Mouse (Mus musculus): ENCODE data around the gene Tbl1x. TPM values are rescaled to one million over a fixed set of nuclear protein-coding genes. Genes with fewer than 3 reads are reported as not detected.

Tbl1x gene
- polyA plus RNA-seq, 1 experiment from 2014 or later, result 81.1 TPM

DNA sequence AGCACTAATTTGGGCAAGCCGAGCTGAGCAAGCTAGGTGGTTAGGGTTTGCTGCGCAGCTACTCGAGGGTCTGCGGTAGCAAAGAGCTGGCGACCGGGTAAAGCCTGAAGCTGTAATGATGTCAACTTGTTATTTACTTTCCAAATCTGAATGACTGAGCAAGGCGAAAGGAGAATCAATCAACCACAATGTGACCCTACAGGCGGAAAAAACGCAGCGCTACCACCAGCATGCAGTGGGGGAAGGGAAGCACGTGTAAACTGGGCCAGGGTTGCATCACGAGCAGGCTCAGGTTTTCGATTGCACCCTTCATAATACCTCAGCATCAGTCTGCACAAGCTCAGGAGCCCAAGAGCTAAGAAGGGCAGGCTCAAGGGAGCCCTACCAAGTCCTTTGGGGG is 1.7 kb upstream of the Tbl1x start:
- DNase-seq (ENCODE audit: low spot score), result peak; percentile 83
- no peak overlapping the region for H3K4me3 ChIP-seq (ENCODE audit: low read depth, low read length)
- peak overlapping the region; percentile 49 for H3K4me2 ChIP-seq (ENCODE audit: low read depth)
- H3K4me1 ChIP-seq (ENCODE audit: control insufficient read depth, insufficient read depth, low read length), result peaks cover 4% of the 10 kb centered on the region; the same call in 1 of the 2 replicates
- H3K27ac ChIP-seq (ENCODE audit: low read depth, low read length), result peak overlapping the region; percentile 88; the same call in 1 of the 2 replicates
- peak; percentile 73 for ATAC-seq (ENCODE audit: insufficient read depth, low FRiP score, low TSS enrichment)
- WGBS, result 16% methylated on average over 13 of the region's 13 CpGs
- no peaks in the 10 kb centered on the region for H3K27me3 ChIP-seq (ENCODE audit: control insufficient read depth, insufficient read depth, low read length)
- H3K36me3 ChIP-seq (ENCODE audit: control insufficient read depth, insufficient read depth, low read length), result no peaks in the 10 kb centered on the region
- no peaks in the 10 kb centered on the region for H3K9me3 ChIP-seq (ENCODE audit: control insufficient read depth, low read length)
- no peak overlapping the region for H3K9ac ChIP-seq (ENCODE audit: low read length)

DNA sequence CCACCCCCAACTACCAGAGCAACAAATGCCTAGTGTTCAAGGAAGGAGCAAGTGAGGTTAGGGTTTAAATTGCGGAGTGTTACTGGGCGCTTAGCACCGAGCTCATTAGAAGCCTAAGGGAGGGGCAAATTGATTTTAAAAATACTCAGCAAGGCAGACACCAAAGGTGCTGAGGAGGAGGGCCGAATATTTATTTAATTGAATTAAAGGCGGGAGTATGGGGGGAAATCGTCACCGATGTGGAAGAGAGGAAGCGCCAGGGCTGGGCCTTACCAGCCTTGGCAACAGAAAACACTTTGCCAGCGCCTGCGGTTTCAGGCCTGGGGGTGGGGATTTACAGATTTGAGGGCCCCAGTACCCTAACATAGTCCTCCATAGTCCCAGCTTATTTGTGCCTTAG is 1.0 kb upstream of the Tbl1x start:
- Histone ChIP-seq H3K27ac (ENCODE audit: low read depth, low read length) (peak overlapping the region; percentile 88), H3K4me1 (ENCODE audit: control insufficient read depth, insufficient read depth, low read length) (peaks cover 4% of the 10 kb centered on the region; the same call in 1 of the 2 replicates), H3K9me3 (ENCODE audit: control insufficient read depth, low read length) (no peaks in the 10 kb centered on the region), H3K27me3 (ENCODE audit: control insufficient read depth, insufficient read depth, low read length) (no peaks in the 10 kb centered on the region), H3K36me3 (ENCODE audit: control insufficient read depth, insufficient read depth, low read length) (no peaks in the 10 kb centered on the region), H3K4me3 (ENCODE audit: low read depth, low read length) (peak overlapping the region; percentile 64), H3K9ac (ENCODE audit: low read length) (no peak overlapping the region; the same call in 1 of the 2 replicates), H3K4me2 (ENCODE audit: low read depth) (peak overlapping the region; percentile 49)
- ATAC-seq (ENCODE audit: insufficient read depth, low FRiP score, low TSS enrichment) (peak; percentile 21; the same call in 1 of the 2 replicates), DNase-seq (ENCODE audit: low spot score) (peak; percentile 44)
- WGBS, result 23% methylated on average over 10 of the region's 10 CpGs

DNA sequence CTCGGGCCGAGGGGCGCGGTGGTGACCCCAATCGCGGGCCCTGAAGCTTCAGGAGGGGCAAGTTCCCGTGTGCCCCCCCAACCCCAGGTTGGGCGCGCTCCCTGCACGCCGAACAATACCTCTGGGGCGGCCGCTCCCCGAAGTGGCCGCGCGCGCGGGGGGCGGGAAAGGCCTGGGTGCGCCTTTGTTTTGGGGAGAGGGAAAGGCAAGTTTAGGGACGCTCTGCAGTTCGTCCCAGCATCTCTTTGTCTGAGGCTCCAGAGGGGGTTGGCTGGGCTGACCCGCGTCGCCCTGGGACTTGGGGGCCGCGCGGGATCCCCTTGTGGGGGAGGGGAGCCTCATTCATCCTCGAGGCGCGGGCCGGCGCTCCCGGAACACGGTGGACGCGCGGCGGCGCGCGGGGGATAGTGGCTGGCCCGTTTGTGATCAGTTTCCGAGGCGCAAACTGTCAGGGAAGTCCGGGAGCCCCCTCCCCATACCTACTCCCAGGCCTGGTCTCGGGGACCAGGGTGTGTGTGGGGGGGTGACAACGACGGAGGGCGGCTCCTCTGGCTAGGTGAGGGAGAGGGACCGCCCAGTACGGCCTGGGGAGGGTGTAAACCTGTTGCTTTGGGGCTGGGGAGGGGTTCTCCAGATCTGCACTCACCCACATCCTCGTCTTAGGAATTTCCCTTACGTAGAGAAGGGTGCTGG is 634 bp downstream of the Tbl1x start:
- Histone ChIP-seq H3K27ac (ENCODE audit: low read depth, low read length) (peak overlapping the region; percentile 88), H3K4me1 (ENCODE audit: control insufficient read depth, insufficient read depth, low read length) (peaks cover 4% of the 10 kb centered on the region; the same call in 1 of the 2 replicates), H3K27me3 (ENCODE audit: control insufficient read depth, insufficient read depth, low read length) (no peaks in the 10 kb centered on the region), H3K4me2 (ENCODE audit: low read depth) (peak overlapping the region; percentile 49), H3K36me3 (ENCODE audit: control insufficient read depth, insufficient read depth, low read length) (no peaks in the 10 kb centered on the region), H3K9ac (ENCODE audit: low read length) (peak overlapping the region; percentile 72), H3K9me3 (ENCODE audit: control insufficient read depth, low read length) (no peaks in the 10 kb centered on the region), H3K4me3 (ENCODE audit: low read depth, low read length) (peak overlapping the region; percentile 64)
- peak; percentile 18 for ATAC-seq (ENCODE audit: insufficient read depth, low FRiP score, low TSS enrichment)
- WGBS, result 15% methylated on average over 45 of the region's 55 CpGs
- peak; percentile 62 for DNase-seq (ENCODE audit: low spot score)

DNA sequence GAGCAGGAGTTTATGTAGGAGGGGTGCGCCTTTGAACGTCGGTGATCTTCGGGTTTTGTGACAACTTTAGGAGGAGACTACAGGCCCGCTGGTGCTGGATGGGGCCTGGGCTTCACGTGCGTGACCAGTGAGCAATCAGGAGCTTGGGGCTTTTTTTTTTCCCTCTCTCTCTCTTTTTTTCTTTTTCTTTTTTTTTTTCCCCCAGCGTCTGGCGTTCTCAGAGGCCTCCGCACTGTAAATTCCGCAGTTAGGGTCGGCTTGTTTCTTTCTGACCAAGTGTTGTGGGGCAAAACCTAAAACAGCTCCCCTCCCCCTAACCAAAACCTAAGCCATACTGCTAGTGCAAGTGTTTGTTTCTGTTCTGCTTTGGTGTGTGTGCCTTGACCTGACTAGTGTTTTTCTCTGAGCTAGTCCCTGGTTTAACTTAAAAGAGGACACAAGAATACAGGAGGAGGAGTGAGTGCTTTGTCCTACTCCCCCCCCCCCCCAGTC is 1.2 kb downstream of the Tbl1x start:
- Histone ChIP-seq H3K4me2 (ENCODE audit: low read depth) (peak overlapping the region; percentile 49), H3K27me3 (ENCODE audit: control insufficient read depth, insufficient read depth, low read length) (no peaks in the 10 kb centered on the region), H3K9ac (ENCODE audit: low read length) (peak overlapping the region; percentile 72), H3K4me1 (ENCODE audit: control insufficient read depth, insufficient read depth, low read length) (peaks cover 4% of the 10 kb centered on the region; the same call in 1 of the 2 replicates), H3K9me3 (ENCODE audit: control insufficient read depth, low read length) (no peaks in the 10 kb centered on the region), H3K27ac (ENCODE audit: low read depth, low read length) (peak overlapping the region; percentile 88; the same call in 1 of the 2 replicates), H3K4me3 (ENCODE audit: low read depth, low read length) (peak overlapping the region; percentile 64), H3K36me3 (ENCODE audit: control insufficient read depth, insufficient read depth, low read length) (no peaks in the 10 kb centered on the region)
- WGBS, result 15% methylated on average over 12 of the region's 12 CpGs
- ATAC-seq (ENCODE audit: insufficient read depth, low FRiP score, low TSS enrichment), result no peak
- DNase-seq (ENCODE audit: low spot score), result no peak

DNA sequence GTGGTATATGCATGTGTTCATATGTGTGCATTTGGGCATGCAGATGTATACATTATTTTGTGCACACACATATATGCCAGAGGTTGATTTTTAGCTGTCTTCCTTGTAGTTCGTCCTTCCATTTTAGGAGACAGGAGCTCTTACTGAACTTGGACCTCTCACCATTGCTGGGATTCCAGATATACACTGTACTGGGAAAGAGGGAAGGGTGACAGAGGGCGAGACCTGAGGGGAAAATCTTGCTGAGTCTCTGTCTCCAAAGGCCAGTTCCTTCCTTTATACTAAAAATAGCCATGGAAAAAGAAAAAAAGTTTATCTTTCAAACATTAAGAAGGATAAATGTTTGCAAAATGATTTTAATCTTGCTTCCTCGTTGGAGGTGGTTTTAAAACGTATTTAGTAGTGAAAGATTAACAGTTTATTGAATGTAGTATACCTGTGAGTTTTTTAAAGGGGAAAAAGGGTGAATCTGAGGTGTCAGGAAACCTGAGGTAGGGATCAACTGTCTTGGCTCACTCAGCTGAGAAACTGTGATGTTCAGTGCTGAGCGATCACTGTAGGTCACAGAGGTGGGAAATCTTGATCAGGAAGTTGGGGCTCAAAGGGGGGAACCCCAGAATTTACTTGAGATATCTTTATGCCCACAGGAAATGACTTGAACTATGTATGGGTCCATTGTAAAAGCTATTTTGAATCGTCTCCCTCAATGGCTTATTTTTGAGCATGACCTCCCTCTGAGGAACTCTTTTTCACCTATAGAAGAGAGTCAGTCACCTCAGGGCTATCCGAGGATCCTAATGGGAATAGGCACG is 6.7 kb downstream of the Tbl1x start:
- 62% methylated on average over 8 of the region's 8 CpGs for WGBS
- H3K9me3 ChIP-seq (ENCODE audit: control insufficient read depth, low read length), result no peaks in the 10 kb centered on the region
- H3K9ac ChIP-seq (ENCODE audit: low read length), result no peak overlapping the region
- ATAC-seq (ENCODE audit: insufficient read depth, low FRiP score, low TSS enrichment) (no peak), DNase-seq (ENCODE audit: low spot score) (no peak)
- H3K4me2 ChIP-seq (ENCODE audit: low read depth), result no peak overlapping the region
- no peaks in the 10 kb centered on the region for H3K36me3 ChIP-seq (ENCODE audit: control insufficient read depth, insufficient read depth, low read length)
- no peaks in the 10 kb centered on the region for H3K27me3 ChIP-seq (ENCODE audit: control insufficient read depth, insufficient read depth, low read length)
- H3K4me1 ChIP-seq (ENCODE audit: control insufficient read depth, insufficient read depth, low read length), result no peaks in the 10 kb centered on the region
- no peak overlapping the region for H3K27ac ChIP-seq (ENCODE audit: low read depth, low read length)
- no peak overlapping the region for H3K4me3 ChIP-seq (ENCODE audit: low read depth, low read length)

DNA sequence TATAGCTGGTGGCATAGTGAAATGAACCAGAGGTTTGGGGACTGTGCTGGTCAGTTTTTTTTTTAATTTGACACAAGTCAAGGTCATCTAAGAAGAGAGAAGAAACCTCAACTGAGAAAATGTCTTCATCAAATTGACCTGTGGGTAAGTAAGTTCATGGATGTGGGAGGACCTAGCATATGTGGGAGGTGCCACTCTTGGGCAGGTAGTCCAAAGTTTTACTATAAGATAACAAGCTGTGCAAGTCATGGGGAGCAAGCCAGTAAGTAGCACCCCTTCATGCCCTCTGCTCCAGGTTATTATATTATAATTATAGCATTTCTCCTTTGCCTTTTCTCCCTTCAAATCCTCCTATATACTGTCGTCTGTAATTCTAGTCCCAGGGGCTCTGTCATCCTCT is 8.1 kb downstream of the Tbl1x start:
- H3K9me3 ChIP-seq (ENCODE audit: control insufficient read depth, low read length), result no peaks in the 10 kb centered on the region
- no peak for DNase-seq (ENCODE audit: low spot score)
- no peak overlapping the region for H3K27ac ChIP-seq (ENCODE audit: low read depth, low read length)
- no peaks in the 10 kb centered on the region for H3K4me1 ChIP-seq (ENCODE audit: control insufficient read depth, insufficient read depth, low read length)
- H3K4me3 ChIP-seq (ENCODE audit: low read depth, low read length), result no peak overlapping the region
- no peak for ATAC-seq (ENCODE audit: insufficient read depth, low FRiP score, low TSS enrichment)
- no peak overlapping the region for H3K4me2 ChIP-seq (ENCODE audit: low read depth)
- 77% methylated on average over 1 of the region's 1 CpGs for WGBS
- no peak overlapping the region for H3K9ac ChIP-seq (ENCODE audit: low read length)
- H3K36me3 ChIP-seq (ENCODE audit: control insufficient read depth, insufficient read depth, low read length), result no peaks in the 10 kb centered on the region
- no peaks in the 10 kb centered on the region for H3K27me3 ChIP-seq (ENCODE audit: control insufficient read depth, insufficient read depth, low read length)

DNA sequence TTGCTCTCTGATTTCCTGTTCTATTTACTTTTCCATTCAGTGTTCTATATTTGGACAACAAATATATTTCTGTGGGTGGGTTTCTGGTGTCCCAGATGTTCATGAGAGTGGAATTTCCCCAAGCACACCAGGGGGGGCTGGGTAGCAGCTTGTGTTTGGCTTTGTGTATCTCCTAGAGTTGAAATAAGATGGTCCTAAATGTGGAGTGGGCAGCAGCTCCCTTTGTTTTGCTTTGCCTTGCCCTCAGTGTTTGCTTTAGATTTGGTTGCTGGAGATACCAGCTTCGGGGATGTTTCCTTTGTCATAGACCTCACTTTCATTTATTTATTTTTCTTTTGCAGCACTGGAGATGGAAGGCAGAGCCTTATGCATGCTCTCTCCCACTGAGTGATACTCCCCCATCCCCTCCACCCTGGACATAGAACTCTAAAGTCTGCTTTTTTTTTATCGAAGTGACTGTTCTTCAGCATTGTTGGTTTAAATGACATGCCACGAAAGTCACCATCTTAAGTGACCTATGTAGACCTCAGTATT is 12.1 kb downstream of the Tbl1x start:
- no peak for DNase-seq (ENCODE audit: low spot score)

DNA sequence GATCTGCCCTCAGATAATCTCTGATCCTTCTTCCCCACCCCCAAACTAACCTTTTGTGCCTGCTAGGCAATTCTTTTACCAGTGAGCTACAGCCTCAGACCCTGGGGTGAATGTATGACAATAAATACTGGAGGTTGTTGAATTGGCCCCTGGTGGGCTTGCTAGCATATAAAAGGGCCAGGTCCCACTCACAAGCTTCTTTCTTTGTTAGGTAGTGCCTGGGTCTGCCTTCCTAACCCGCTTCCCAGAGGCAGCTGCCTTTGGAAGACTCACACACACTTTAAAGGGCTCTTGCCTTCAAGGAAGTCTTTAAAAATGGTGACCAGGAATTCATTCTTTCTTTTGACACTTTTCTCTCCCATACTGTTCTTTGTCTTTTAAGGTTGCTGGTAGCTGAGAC is 14.4 kb downstream of the Tbl1x start:
- no peaks in the 10 kb centered on the region for H3K4me1 ChIP-seq (ENCODE audit: control insufficient read depth, insufficient read depth, low read length)
- H3K27ac ChIP-seq (ENCODE audit: low read depth, low read length), result no peak overlapping the region
- no peaks in the 10 kb centered on the region for H3K27me3 ChIP-seq (ENCODE audit: control insufficient read depth, insufficient read depth, low read length)
- ATAC-seq (ENCODE audit: insufficient read depth, low FRiP score, low TSS enrichment), result no peak
- DNase-seq (ENCODE audit: low spot score), result no peak
- H3K4me3 ChIP-seq (ENCODE audit: low read depth, low read length), result no peak overlapping the region
- no peaks in the 10 kb centered on the region for H3K36me3 ChIP-seq (ENCODE audit: control insufficient read depth, insufficient read depth, low read length)
- WGBS, result 12% methylated on average over 1 of the region's 1 CpGs
- no peaks in the 10 kb centered on the region for H3K9me3 ChIP-seq (ENCODE audit: control insufficient read depth, low read length)
- no peak overlapping the region for H3K9ac ChIP-seq (ENCODE audit: low read length)
- H3K4me2 ChIP-seq (ENCODE audit: low read depth), result no peak overlapping the region

More for the DNA sequence above, 12.1 kb downstream of the Tbl1x start:
- H3K36me3 ChIP-seq (ENCODE audit: control insufficient read depth, insufficient read depth, low read length), result no peaks in the 10 kb centered on the region
- H3K9me3 ChIP-seq (ENCODE audit: control insufficient read depth, low read length), result no peaks in the 10 kb centered on the region
- H3K9ac ChIP-seq (ENCODE audit: low read length), result no peak overlapping the region
- no peaks in the 10 kb centered on the region for H3K4me1 ChIP-seq (ENCODE audit: control insufficient read depth, insufficient read depth, low read length)
- no peak for ATAC-seq (ENCODE audit: insufficient read depth, low FRiP score, low TSS enrichment)
- WGBS, result 40% methylated on average over 3 of the region's 3 CpGs
- H3K4me2 ChIP-seq (ENCODE audit: low read depth), result no peak overlapping the region
- no peak overlapping the region for H3K27ac ChIP-seq (ENCODE audit: low read depth, low read length)
- no peaks in the 10 kb centered on the region for H3K27me3 ChIP-seq (ENCODE audit: control insufficient read depth, insufficient read depth, low read length)
- no peak overlapping the region for H3K4me3 ChIP-seq (ENCODE audit: low read depth, low read length)
